Mouse (Mus musculus): ENCODE measurements around the gene ccdc198. TPM values are rescaled to one million over a fixed set of nuclear protein-coding genes. Genes with fewer than 3 reads are reported as not detected.

Gene ccdc198
- 0.59 TPM in 1 of 2 replicates, not detected in the other for polyA plus RNA-seq (2012; rRNA removed; ENCODE audit: low replicate concordance)

GRCm38 (mm10) chr14:49245126-49245714 is at the start of gene ccdc198:
Gene ccdc198, minus strand, starts transcription at chr14:49245474.

GRCm38 (mm10) chr14:49171867-49172581 is 73.2 kb downstream of the ccdc198 start, which contains the start of gene Naa30:
Gene Naa30, plus strand, starts transcription at chr14:49172226.

Other genes with a start within 250 kb of the ccdc198 start
- 10.7 and 12.9 TPM in 2 replicates for gene Ap5m1, start 179.4 kb downstream of the ccdc198 start, polyA plus RNA-seq (2012; rRNA removed; ENCODE audit: low replicate concordance)
- 8.8 and 11.0 TPM in 2 replicates for gene Exoc5, start 178.8 kb downstream of the ccdc198 start, polyA plus RNA-seq (2012; rRNA removed; ENCODE audit: low replicate concordance)
- 3.9 and 6.8 TPM in 2 replicates for gene Naa30, start 73.2 kb downstream of the ccdc198 start, polyA plus RNA-seq (2012; rRNA removed; ENCODE audit: low replicate concordance)

Measured in subcutaneous adipose tissue, adult 2 months (tissue).